Mouse (Mus musculus): ENCODE measurements around the gene Sart1. TPM values are rescaled to one million over a fixed set of nuclear protein-coding genes. Genes with fewer than 3 reads are reported as not detected.
A peak's percentile ranks its signal among the peaks of the same experiment; 100 is the strongest.

Sart1 gene
- total and polyA plus RNA-seq, 3 experiments, result 46.7 to 104 (median 78.3) TPM

DNA sequence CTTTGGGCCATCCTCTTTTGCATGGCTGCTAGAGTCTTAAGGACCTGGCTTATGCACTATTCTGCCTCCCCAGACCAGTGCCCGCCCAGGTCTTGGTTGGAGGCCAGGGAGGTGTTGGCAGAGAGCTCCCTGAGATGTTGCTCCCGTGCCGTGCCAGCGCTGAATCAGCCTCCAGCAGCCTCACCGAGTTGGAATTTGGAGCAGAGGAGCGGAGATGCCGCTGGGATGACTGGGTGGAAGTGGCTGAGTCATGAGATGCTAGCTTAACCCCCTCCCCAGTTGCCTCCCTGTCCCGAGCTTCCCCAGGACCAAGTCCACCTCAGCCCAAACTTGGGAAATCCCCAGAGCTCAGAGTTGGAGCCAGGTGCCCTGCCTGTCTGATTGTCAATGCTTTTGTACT, 41.3 kb upstream of the Sart1 start:
- H3K36me3 ChIP-seq (replicated peaks in 1 of 2; ENCODE audit: control insufficient read depth in 1 of 2, insufficient read depth in 1 of 2, low read length in 1 of 2), result peaks cover 14 to 19% of the 10 kb centered on the region in 2 experiments
- in situ Hi-C loops (cut with MboI; ENCODE audit: low pct_ligation_motif_present, low pct_unique_long_range_greater_than_20kb, low sequenced_read_pairs) (no loop called here), dilution Hi-C loops (cut with MboI; ENCODE audit: extremely low pct_ligation_motif_present, extremely low pct_unique_long_range_greater_than_20kb, low sequenced_read_pairs) (no loop called here)
- H3K27ac ChIP-seq (ENCODE audit: insufficient read depth, low read depth), result no peak overlapping the region
- H3K27me3 ChIP-seq (replicated peaks), result peaks cover 7% of the 10 kb centered on the region
- DNase-seq (ENCODE audit: extremely low read depth), result no peak
- no peaks in the 10 kb centered on the region; the same call in 1 of the 2 replicates for H3K79me2 ChIP-seq (replicated peaks; ENCODE audit: control insufficient read depth, extremely low read depth, insufficient read depth, poor library complexity, severe bottlenecking)
- H3K4me2 ChIP-seq (ENCODE audit: insufficient read depth, low read depth, poor library complexity, severe bottlenecking), result no peak overlapping the region
- no peak overlapping the region for H3K4me3 ChIP-seq (replicated peaks in 1 of 3; ENCODE audit: low read depth in 2 of 3, low read length in 2 of 3, poor library complexity in 1 of 3)
- TF ChIP-seq CHD2 (IDR thresholded peaks at IDR 0.05; ENCODE audit: low read length) (no peak), CHD1 (IDR thresholded peaks at IDR 0.05; ENCODE audit: low read depth, low read length) (no peak), MAZ (IDR thresholded peaks at IDR 0.05; ENCODE audit: low read depth, low read length) (no peak), ETS1 (conservative IDR thresholded peaks at IDR 0.05; ENCODE audit: low read depth, low read length) (no peak)
- no peaks in the 10 kb centered on the region for H3K9me3 ChIP-seq (replicated peaks; ENCODE audit: low read length)
- peaks cover 23 to 50% of the 10 kb centered on the region in 2 experiments for H3K4me1 ChIP-seq (ENCODE audit: control insufficient read depth in 1 of 2, insufficient read depth in 2 of 2)
- no peak overlapping the region for H3K9ac ChIP-seq (ENCODE audit: insufficient read depth, low read depth)

DNA sequence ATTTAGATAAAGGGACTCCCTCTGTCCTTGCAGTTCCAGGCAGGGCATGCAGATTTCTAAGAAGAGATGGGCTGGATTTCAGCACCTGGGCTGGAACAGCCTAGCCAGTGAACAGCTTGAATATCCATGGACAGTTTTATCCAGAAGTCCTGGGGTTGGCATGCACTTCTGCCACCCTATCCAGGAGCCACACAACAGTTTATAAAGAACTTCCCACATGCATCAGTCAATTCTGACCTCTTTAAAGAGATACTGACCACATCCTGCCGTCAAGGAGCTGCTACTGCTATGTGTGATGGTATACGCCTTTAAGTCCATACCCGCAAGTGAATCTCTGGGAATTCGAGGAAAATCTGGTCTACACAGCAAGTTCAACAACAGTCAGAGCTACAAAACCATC, 40.7 kb upstream of the Sart1 start:
- Histone ChIP-seq H3K9me3 (replicated peaks; ENCODE audit: low read length) (no peaks in the 10 kb centered on the region), H3K79me2 (replicated peaks; ENCODE audit: control insufficient read depth, extremely low read depth, insufficient read depth, poor library complexity, severe bottlenecking) (no peaks in the 10 kb centered on the region; the same call in 1 of the 2 replicates), H3K9ac (ENCODE audit: insufficient read depth, low read depth) (no peak overlapping the region), H3K4me1 (ENCODE audit: control insufficient read depth in 1 of 2, insufficient read depth in 2 of 2) (peaks cover 23 to 50% of the 10 kb centered on the region in 2 experiments), H3K27ac (ENCODE audit: insufficient read depth, low read depth) (no peak overlapping the region), H3K4me2 (ENCODE audit: insufficient read depth, low read depth, poor library complexity, severe bottlenecking) (no peak overlapping the region), H3K36me3 (replicated peaks in 1 of 2; ENCODE audit: control insufficient read depth in 1 of 2, insufficient read depth in 1 of 2, low read length in 1 of 2) (peaks cover 14 to 19% of the 10 kb centered on the region in 2 experiments), H3K4me3 (replicated peaks in 1 of 3; ENCODE audit: low read depth in 2 of 3, low read length in 2 of 3, poor library complexity in 1 of 3) (no peak overlapping the region), H3K27me3 (replicated peaks) (peaks cover 4% of the 10 kb centered on the region)
- in situ Hi-C loops (cut with MboI; ENCODE audit: low pct_ligation_motif_present, low pct_unique_long_range_greater_than_20kb, low sequenced_read_pairs), result no loop called here
- TF ChIP-seq MYC (IDR thresholded peaks at IDR 0.05; ENCODE audit: low read depth, low read length) (no peak), POLR2AphosphoS2 (IDR thresholded peaks at IDR 0.05; ENCODE audit: low read depth, low read length) (peak; percentile 11; the same call in 1 of the 2 replicates)
- no peak for DNase-seq (ENCODE audit: extremely low read depth)
- dilution Hi-C loops (cut with MboI; ENCODE audit: extremely low pct_ligation_motif_present, extremely low pct_unique_long_range_greater_than_20kb, low sequenced_read_pairs), result no loop called here

- TF ChIP-seq RAD21 (IDR thresholded peaks at IDR 0.05; ENCODE audit: low read depth, low read length) (peak; percentile 75), USF1 (IDR thresholded peaks at IDR 0.05; ENCODE audit: low read depth, low read length) (no peak), GABPA (IDR thresholded peaks at IDR 0.05; ENCODE audit: insufficient replicate concordance, low read depth, low read length) (no peak), CTCF (conservative IDR thresholded peaks at IDR 0.05 in 1 of 2, IDR thresholded peaks at IDR 0.05 in 1 of 2; ENCODE audit: low read depth in 2 of 2, low read length in 2 of 2) (peak; percentile 42 to 74), KAT2A (IDR thresholded peaks at IDR 0.05; ENCODE audit: insufficient replicate concordance, low read length) (no peak), UBTF (IDR thresholded peaks at IDR 0.05; ENCODE audit: low read depth, low read length) (no peak), EP300 (IDR thresholded peaks at IDR 0.05; ENCODE audit: low read length) (no peak), SMC3 (IDR thresholded peaks at IDR 0.05; ENCODE audit: low read depth, low read length) (peak; percentile 66), CHD2 (IDR thresholded peaks at IDR 0.05; ENCODE audit: low read length) (no peak)
- H3K4me3 ChIP-seq (replicated peaks in 1 of 3; ENCODE audit: low read depth in 2 of 3, low read length in 2 of 3, poor library complexity in 1 of 3), result no peak overlapping the region
- no peaks in the 10 kb centered on the region for H3K27me3 ChIP-seq (replicated peaks)
- H3K9me3 ChIP-seq (replicated peaks; ENCODE audit: low read length), result no peaks in the 10 kb centered on the region
- H3K36me3 ChIP-seq (replicated peaks in 1 of 2; ENCODE audit: control insufficient read depth in 1 of 2, insufficient read depth in 1 of 2, low read length in 1 of 2), result peaks cover 16 to 25% of the 10 kb centered on the region in 2 experiments
- dilution Hi-C loops (cut with MboI; ENCODE audit: extremely low pct_ligation_motif_present, extremely low pct_unique_long_range_greater_than_20kb, low sequenced_read_pairs), result no loop called here
- DNase-seq (ENCODE audit: extremely low read depth), result peak; percentile 36
- H3K9ac ChIP-seq (ENCODE audit: insufficient read depth, low read depth), result no peak overlapping the region
- in situ Hi-C loops (cut with MboI; ENCODE audit: low pct_ligation_motif_present, low pct_unique_long_range_greater_than_20kb, low sequenced_read_pairs), result no loop called here
- no peak overlapping the region for H3K4me2 ChIP-seq (ENCODE audit: insufficient read depth, low read depth, poor library complexity, severe bottlenecking)
- no peaks in the 10 kb centered on the region; the same call in 1 of the 2 replicates for H3K79me2 ChIP-seq (replicated peaks; ENCODE audit: control insufficient read depth, extremely low read depth, insufficient read depth, poor library complexity, severe bottlenecking)
- H3K27ac ChIP-seq (ENCODE audit: insufficient read depth, low read depth), result no peak overlapping the region
- peaks cover 23 to 53% of the 10 kb centered on the region in 2 experiments for H3K4me1 ChIP-seq (ENCODE audit: control insufficient read depth in 1 of 2, insufficient read depth in 2 of 2)
These were observed 39.6 kb upstream of the Sart1 start for GRCm38 (mm10) chr19:5428083-5428482.
